Mouse (Mus musculus) spleen, adult 2 months (tissue): Measurements from ENCODE around the gene Ccdc84.

Source experiments
- CTCF ChIP-seq: fragments of 200-500 bp; IDR thresholded peaks from 2 replicates; pipeline ENCODE4 v1.5.1; 2011; ENCODE audit warnings: mild to moderate bottlenecking, inconsistent platforms; ENCODE audit not compliant: insufficient read depth, insufficient read length, insufficient replicate concordance; ENCODE audit errors: extremely low read depth
- POLR2A ChIP-seq: fragments of 200-500 bp; IDR thresholded peaks from 2 replicates; pipeline ENCODE4 v1.6.1; 2011; ENCODE audit warnings: low read depth, low read length, inconsistent platforms

- TF ChIP-seq POLR2A (no peak), CTCF (no peak)
Observed at GRCm38 (mm10) chr9:44373386-44373785, 45.0 kb downstream of the Ccdc84 start.
